Mouse (Mus musculus) liver, postnatal 0 days (tissue): ENCODE measurements at regions not wholly inside any gene's neighbourhood (a gene's known extent, or its start where the extent isn't known, plus 50 kb on each side); places are given as distances from the start of the nearest gene placed in this dataset.

Source experiments
- CTCF ChIP-seq: sonication (generic); IDR thresholded peaks from 2 replicates; pipeline ENCODE4 v1.5.1; 2016; ENCODE audit warnings: antibody characterized with exemption, low read depth
- EP300 ChIP-seq: IDR thresholded peaks from 2 replicates; pipeline ENCODE4 v1.6.1; 2016; ENCODE audit warnings: antibody characterized with exemption, low read depth, mild to moderate bottlenecking

DNA sequence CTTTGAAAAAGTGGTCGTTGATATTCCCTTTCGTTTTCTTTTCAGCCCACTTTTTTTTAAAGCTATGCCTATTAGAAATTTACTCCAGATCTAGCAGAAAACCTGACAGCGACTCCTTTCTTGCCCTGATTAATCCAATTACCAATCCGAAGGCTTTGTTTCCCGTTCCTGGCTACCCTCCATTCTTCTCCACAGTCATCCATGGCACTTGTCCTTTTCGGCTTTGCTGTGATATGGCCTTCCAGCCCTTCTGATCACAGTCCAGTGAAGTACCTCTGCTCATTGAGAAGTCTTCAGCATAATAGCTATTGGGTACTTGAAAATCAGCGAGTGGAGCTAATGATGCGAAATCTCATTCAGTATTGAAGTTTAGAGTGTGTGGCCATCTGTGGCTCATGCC lies 99.0 kb upstream of the Alg10b start:
- TF ChIP-seq CTCF (no peak), EP300 (no peak)
